Mouse (Mus musculus) neural tube, embryonic 13.5 days (tissue): ENCODE measurements at regions not wholly inside any gene's neighbourhood (a gene's known extent, or its start where the extent isn't known, plus 50 kb on each side); places are given as distances from the start of the nearest gene placed in this dataset.

Experiments used
- ATAC-seq: fragments of 200-750 bp; cut with Nextera tagmentation; 2 replicates; pipeline ENCODE4 v1.8.0; 2017; ENCODE audit warnings: low read depth, mild to moderate bottlenecking, moderate TSS enrichment, moderate library complexity
- H3K27ac ChIP-seq: fragments of 300-500 bp; sonication (generic); replicated peaks from 2 replicates; pipeline ENCODE4 v1.5.1; 2015; ENCODE audit warnings: moderate library complexity, mild to moderate bottlenecking, inconsistent platforms
- H3K27me3 ChIP-seq: fragments of 300-500 bp; sonication (generic); 2 replicates; pipeline ENCODE4 v1.6.1; 2015; ENCODE audit warnings: mild to moderate bottlenecking, inconsistent platforms
- H3K36me3 ChIP-seq: fragments of 300-500 bp; sonication (generic); 2 replicates; pipeline ENCODE4 v1.6.1; 2015; ENCODE audit warnings: mild to moderate bottlenecking, inconsistent platforms
- H3K4me1 ChIP-seq: fragments of 300-500 bp; sonication (generic); replicated peaks from 2 replicates; pipeline ENCODE4 v1.6.1; 2015; ENCODE audit warnings: inconsistent platforms
- H3K4me2 ChIP-seq: fragments of 300-500 bp; sonication (generic); 2 replicates; pipeline ENCODE4 v1.6.1; 2015; ENCODE audit warnings: inconsistent platforms, mild to moderate bottlenecking, moderate library complexity
- H3K4me3 ChIP-seq: fragments of 300-500 bp; sonication (generic); 2 replicates; pipeline ENCODE4 v1.5.1; 2015; ENCODE audit warnings: mild to moderate bottlenecking, inconsistent platforms
- H3K9ac ChIP-seq: fragments of 300-500 bp; sonication (generic); 2 replicates; pipeline ENCODE4 v1.6.1; 2015; ENCODE audit warnings: moderate library complexity, mild to moderate bottlenecking, inconsistent platforms
- H3K9me3 ChIP-seq: fragments of 300-500 bp; sonication (generic); 2 replicates; pipeline ENCODE4 v1.6.1; 2016; ENCODE audit warnings: inconsistent platforms
- WGBS: fragments of 180-500 bp; shearing (Covaris S2); methylation state at CpG from one replicate; pipeline ENCODE4 v1.1.7; 2015; 5-methylcytosine and 5-hydroxymethylcytosine counted together

DNA sequence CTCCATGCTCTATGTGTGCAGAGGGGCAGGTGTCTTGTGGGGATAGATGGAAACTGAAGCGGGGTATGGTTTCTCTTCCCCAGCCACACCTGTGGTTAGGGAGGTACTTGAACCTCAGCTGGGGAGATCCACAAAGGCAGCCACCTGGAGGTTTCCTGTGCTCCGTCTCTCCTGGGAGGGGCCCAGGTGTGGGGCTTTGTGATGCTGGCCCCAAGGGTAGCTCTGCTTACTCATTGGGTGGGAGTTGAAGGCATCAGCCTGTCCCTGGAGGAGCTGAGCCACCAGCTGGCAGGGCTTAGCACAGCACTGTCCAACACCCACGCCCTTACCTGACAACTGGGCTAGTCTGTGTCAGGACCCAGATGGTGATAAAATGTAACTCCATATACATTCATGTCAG is 81.4 kb downstream of the Lhx2 start:
- peaks cover 22% of the 10 kb centered on the region for H3K4me1 ChIP-seq
- no peak overlapping the region for H3K4me3 ChIP-seq
- no peaks in the 10 kb centered on the region for H3K9me3 ChIP-seq
- H3K27ac ChIP-seq, result no peak overlapping the region
- H3K4me2 ChIP-seq, result no peak overlapping the region
- no peaks in the 10 kb centered on the region for H3K36me3 ChIP-seq
- no peak for ATAC-seq
- H3K9ac ChIP-seq, result no peak overlapping the region
- peaks cover 3% of the 10 kb centered on the region; the same call in 1 of the 2 replicates for H3K27me3 ChIP-seq
- 57% methylated on average over 3 of the region's 3 CpGs for WGBS

DNA sequence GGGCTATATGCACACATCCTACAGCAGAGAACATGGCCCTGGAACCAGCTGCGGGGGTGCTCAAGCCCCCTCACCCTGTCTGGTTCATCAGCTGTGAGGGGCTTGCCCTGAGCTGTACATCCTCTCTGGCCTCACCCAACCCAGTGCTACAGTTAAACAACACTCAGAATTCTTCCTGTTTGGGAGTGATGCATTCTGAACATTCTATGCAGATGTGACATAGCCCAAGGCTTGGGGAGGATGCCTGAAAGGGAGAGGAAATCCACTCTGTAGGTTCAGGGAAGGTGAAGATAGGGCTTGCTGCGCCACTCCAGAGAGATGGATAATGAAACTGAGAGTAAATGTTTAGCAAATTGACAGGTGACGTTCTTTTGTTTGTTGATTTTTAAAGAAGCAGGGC is 83.3 kb downstream of the Lhx2 start:
- no peak overlapping the region for H3K27ac ChIP-seq
- H3K4me1 ChIP-seq, result peaks cover 22% of the 10 kb centered on the region
- no peak for ATAC-seq
- H3K4me3 ChIP-seq, result no peak overlapping the region
- H3K9me3 ChIP-seq, result no peaks in the 10 kb centered on the region
- H3K4me2 ChIP-seq, result no peak overlapping the region
- H3K36me3 ChIP-seq, result no peaks in the 10 kb centered on the region
- 87% methylated on average over 3 of the region's 3 CpGs for WGBS
- H3K27me3 ChIP-seq, result no peaks in the 10 kb centered on the region
- no peak overlapping the region for H3K9ac ChIP-seq

DNA sequence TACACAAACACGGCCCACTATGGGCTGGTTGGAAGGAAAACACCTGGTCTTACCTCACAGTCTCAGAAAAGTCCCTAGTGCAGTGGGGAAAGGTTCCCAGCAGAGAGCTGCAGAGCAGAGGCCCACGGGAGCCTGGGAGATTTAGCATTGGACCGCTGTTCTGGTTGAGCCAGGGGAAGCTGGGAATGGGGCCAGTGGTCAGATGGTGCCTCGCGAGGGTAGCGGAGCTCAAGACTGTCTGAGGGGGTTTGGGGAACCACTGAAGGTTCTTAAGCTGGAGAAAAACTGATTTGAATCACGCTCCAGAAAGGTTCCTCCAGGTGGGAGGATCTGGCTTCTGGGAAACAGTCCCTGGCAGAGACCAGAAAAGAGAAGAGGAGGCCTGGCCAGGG is 84.8 kb downstream of the Lhx2 start:
- Histone ChIP-seq H3K9me3 (no peaks in the 10 kb centered on the region), H3K4me1 (peaks cover 22% of the 10 kb centered on the region), H3K36me3 (no peaks in the 10 kb centered on the region), H3K4me2 (peak overlapping the region; percentile 45), H3K4me3 (no peak overlapping the region), H3K9ac (peak overlapping the region; percentile 50; the same call in 1 of the 2 replicates), H3K27ac (peak overlapping the region; percentile 56), H3K27me3 (no peaks in the 10 kb centered on the region)
- 0 out of 2 replicates have a peak, but pooled peaks have one; percentile 11 for ATAC-seq
- WGBS, result 16% methylated on average over 7 of the region's 7 CpGs

DNA sequence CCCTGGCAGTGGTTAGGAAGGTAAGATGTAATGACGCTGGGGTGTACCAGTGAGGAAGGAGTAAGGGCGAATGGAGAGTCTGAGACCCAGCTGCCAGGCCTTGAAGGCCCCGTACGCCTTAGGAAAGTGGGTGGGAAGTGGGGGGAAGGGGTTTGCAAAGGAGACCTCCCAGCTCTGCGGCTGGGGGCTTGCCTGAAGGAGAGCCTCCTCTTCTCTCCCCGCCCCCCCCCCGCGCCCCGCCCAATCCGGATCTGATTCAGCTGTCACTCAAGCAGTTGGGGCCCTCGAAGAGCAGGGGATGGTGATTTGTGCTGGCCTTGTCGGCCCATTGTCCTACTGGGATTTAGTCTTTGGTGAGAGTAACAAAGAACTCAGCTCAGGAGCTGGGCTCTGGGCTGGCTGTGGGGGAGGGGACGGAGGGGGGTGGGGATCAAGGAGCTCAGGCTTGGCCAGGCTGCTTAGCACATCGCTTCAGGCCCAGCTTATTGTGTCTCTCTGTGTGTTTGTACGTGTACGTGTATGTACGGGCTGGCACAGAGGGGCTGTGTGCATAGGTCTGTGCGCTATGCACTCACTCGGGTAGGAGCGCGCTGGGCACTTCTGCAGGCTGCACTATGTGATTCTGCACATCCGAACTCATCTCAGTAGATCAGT is 85.3 kb downstream of the Lhx2 start:
- no peaks in the 10 kb centered on the region for H3K9me3 ChIP-seq
- peak; percentile 84 for ATAC-seq
- peak overlapping the region; percentile 56 for H3K27ac ChIP-seq
- peak overlapping the region; percentile 50; the same call in 1 of the 2 replicates for H3K9ac ChIP-seq
- WGBS, result under 1% methylated on average over 20 of the region's 22 CpGs
- H3K36me3 ChIP-seq, result no peaks in the 10 kb centered on the region
- peaks cover 22% of the 10 kb centered on the region for H3K4me1 ChIP-seq
- peak overlapping the region; percentile 15; the same call in 1 of the 2 replicates for H3K4me3 ChIP-seq
- no peaks in the 10 kb centered on the region for H3K27me3 ChIP-seq
- H3K4me2 ChIP-seq, result peak overlapping the region; percentile 45

DNA sequence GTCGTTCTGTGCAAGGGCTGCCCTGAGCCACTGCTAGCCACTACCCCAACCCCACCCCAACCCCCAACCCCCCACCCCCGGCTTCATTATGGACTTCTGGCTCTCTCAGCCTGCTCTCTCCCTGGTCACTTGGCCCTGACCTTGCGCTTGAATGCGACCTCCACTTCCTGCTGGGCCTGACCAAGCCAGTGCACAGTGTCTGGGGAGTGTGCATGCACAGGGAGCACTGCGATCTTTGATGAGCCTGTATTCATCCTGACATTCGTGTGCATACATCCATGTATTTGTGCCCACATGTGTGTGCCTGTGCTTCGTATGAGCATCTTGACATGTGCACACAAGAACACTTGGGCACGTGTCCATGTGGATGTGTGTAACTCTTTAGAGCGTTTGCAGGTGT is 85.9 kb downstream of the Lhx2 start:
- peaks cover 22% of the 10 kb centered on the region for H3K4me1 ChIP-seq
- peak overlapping the region; percentile 50; the same call in 1 of the 2 replicates for H3K9ac ChIP-seq
- ATAC-seq, result peak; percentile 25; the same call in 1 of the 2 replicates
- H3K4me2 ChIP-seq, result peak overlapping the region; percentile 45
- 19% methylated on average over 9 of the region's 9 CpGs for WGBS
- no peaks in the 10 kb centered on the region for H3K27me3 ChIP-seq
- no peaks in the 10 kb centered on the region for H3K9me3 ChIP-seq
- H3K27ac ChIP-seq, result peak overlapping the region; percentile 56
- H3K36me3 ChIP-seq, result no peaks in the 10 kb centered on the region
- no peak overlapping the region for H3K4me3 ChIP-seq

DNA sequence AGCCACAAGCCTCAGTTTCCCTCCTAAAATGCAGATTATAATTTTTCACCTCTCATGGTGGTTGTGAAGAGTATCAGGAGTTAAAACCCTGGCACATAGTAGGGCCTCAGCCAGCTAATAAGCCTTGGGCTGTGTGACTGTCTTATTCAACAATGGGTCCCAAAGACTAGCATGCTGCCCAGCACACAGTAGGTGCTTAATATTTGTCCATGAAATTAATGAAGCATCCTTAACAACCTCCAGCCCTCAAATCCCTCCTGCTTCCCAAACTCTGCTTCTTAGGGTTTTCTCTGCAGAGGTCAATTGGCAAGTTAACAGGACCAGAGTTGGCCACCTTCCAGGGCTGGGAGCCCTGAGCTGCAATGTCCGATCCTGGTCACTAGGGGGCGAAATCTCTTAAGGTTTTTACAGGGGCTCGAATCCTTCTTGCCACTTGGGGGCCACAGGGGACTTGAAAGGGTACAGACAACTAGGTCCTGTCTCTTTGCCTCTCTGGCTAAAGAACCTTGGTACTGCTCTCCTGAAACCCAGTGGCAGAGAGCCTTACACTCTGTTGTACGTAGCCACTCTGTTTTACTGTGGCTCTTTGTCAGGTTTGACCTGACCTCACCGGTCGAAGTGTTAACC is 81.6 kb upstream of the Nek6 start:
- no peaks in the 10 kb centered on the region for H3K36me3 ChIP-seq
- H3K9ac ChIP-seq, result no peak overlapping the region
- no peak overlapping the region for H3K4me2 ChIP-seq
- no peaks in the 10 kb centered on the region for H3K9me3 ChIP-seq
- ATAC-seq, result no peak
- H3K4me3 ChIP-seq, result no peak overlapping the region
- H3K27me3 ChIP-seq, result no peaks in the 10 kb centered on the region; the same call in 1 of the 2 replicates
- H3K27ac ChIP-seq, result no peak overlapping the region
- H3K4me1 ChIP-seq, result peaks cover 5% of the 10 kb centered on the region
- WGBS, result 38% methylated on average over 6 of the region's 6 CpGs

DNA sequence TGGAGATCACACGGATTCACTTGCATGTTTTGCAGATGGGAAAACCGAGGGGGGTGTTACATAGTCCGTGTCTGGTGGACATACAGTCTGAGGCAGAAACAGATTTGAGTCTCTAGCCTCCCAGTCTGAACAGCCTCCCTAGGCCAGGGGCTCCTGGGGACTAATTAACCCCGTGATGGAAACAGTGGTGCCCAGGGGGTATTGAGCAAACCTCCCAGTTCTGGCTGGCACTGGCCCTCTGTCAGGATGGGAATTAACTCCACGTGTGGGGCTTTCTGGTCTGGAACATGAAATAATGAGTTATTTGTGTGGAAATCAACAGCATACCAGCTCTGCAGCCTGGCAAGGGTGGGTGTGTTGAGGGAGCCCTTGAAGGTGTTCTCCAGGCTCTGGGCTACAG is 79.9 kb upstream of the Nek6 start:
- Histone ChIP-seq H3K27me3 (no peaks in the 10 kb centered on the region; the same call in 1 of the 2 replicates), H3K4me1 (no peaks in the 10 kb centered on the region), H3K9me3 (no peaks in the 10 kb centered on the region), H3K27ac (no peak overlapping the region), H3K4me2 (no peak overlapping the region), H3K4me3 (no peak overlapping the region), H3K9ac (no peak overlapping the region), H3K36me3 (no peaks in the 10 kb centered on the region)
- WGBS, result 57% methylated on average over 5 of the region's 5 CpGs
- no peak for ATAC-seq

DNA sequence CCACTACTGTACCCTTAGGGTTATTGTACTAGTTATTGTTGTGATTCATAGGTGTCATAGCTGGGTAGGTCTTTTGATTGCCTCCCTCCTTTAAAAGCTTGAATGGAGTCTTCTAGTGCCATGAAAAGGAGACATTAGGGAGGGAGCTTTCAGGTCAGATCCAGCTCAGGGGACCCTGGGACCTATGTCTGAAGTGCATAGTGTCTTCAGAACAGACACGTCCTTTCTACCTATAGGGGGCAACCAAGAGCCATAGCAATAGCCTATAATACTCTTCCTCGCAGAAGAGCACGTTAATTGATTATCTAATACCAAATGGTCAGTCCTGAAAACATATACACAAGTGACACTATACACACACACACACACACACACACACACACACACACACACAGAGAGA is 77.7 kb upstream of the Nek6 start:
- H3K4me3 ChIP-seq, result no peak overlapping the region
- no peaks in the 10 kb centered on the region; the same call in 1 of the 2 replicates for H3K27me3 ChIP-seq
- no peak overlapping the region for H3K27ac ChIP-seq
- WGBS, result 18% methylated on average over 3 of the region's 3 CpGs
- H3K9me3 ChIP-seq, result no peaks in the 10 kb centered on the region
- H3K4me1 ChIP-seq, result no peaks in the 10 kb centered on the region
- H3K36me3 ChIP-seq, result no peaks in the 10 kb centered on the region
- H3K4me2 ChIP-seq, result no peak overlapping the region
- no peak for ATAC-seq
- H3K9ac ChIP-seq, result no peak overlapping the region

DNA sequence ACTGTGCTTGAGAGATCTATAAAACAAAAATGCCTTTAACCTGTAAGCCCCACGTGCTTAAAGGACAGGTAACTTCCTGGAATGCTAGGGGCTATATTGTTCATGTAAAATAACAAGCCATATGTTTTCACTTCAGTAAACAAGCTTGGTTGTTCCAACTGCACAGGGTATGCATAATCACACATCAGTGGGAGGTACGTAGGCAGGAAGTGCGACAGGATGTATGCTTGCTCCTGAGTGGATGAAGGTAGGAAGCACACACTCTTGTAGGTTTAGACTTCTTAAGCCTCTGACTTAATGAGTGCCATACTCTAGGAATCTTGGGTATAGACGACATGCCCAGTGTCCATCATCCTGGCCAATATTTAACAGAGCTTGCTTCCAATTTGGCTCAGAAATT is 74.7 kb upstream of the Nek6 start:
- H3K4me1 ChIP-seq, result no peaks in the 10 kb centered on the region
- ATAC-seq, result no peak
- no peak overlapping the region for H3K9ac ChIP-seq
- no peak overlapping the region for H3K4me2 ChIP-seq
- no peak overlapping the region for H3K27ac ChIP-seq
- no peaks in the 10 kb centered on the region; the same call in 1 of the 2 replicates for H3K27me3 ChIP-seq
- no peaks in the 10 kb centered on the region for H3K36me3 ChIP-seq
- WGBS, result 83% methylated on average over 4 of the region's 4 CpGs
- no peak overlapping the region for H3K4me3 ChIP-seq
- H3K9me3 ChIP-seq, result no peaks in the 10 kb centered on the region

DNA sequence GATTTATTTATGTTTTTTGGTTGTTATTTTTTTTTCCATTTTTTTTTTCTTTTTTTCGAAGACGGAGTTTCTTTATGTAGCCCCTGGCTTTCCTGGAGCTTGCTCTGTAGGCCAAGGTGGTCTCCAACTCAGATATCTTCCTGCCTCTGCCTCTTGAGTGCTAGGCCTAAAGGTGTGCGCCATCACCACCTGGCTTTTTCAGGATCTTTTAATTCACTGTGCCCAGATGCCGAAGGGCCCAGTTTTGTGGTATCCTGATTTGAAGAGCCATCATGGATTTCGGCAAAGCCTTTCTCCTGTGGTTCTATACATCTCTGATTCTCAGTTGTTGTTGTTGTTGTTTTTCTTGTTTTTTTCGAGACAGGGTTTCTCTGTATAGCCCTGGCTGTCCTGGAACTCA is 72.3 kb upstream of the Nek6 start:
- H3K27ac ChIP-seq, result no peak overlapping the region
- no peaks in the 10 kb centered on the region for H3K27me3 ChIP-seq
- H3K9ac ChIP-seq, result no peak overlapping the region
- ATAC-seq, result no peak
- no peaks in the 10 kb centered on the region for H3K4me1 ChIP-seq
- H3K36me3 ChIP-seq, result no peaks in the 10 kb centered on the region
- H3K9me3 ChIP-seq, result no peaks in the 10 kb centered on the region
- H3K4me2 ChIP-seq, result no peak overlapping the region
- WGBS, result 88% methylated on average over 6 of the region's 6 CpGs
- no peak overlapping the region for H3K4me3 ChIP-seq

DNA sequence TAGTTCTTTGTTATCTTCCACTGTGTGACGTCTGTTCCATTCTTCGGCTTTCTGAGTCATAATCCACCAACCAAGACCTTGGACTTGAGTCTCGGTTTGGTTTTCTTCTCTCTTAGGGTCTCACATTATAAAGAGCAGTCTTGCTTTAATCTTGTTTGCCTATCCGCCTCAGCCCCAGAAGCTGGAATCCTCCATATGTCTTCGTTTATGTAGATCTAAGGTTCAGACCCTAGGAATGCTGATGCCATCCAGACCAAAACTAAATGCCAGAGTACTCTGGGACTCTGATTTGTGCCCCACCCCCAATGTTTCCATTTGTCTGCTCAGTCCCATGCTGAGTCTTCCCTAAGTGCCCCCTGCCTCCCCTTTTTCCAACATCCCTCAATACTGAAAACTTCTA is 71.5 kb upstream of the Nek6 start:
- no peaks in the 10 kb centered on the region for H3K27me3 ChIP-seq
- H3K4me1 ChIP-seq, result no peaks in the 10 kb centered on the region
- 87% methylated on average over 5 of the region's 5 CpGs for WGBS
- no peak overlapping the region for H3K9ac ChIP-seq
- no peak overlapping the region for H3K4me2 ChIP-seq
- H3K36me3 ChIP-seq, result no peaks in the 10 kb centered on the region
- H3K9me3 ChIP-seq, result no peaks in the 10 kb centered on the region
- ATAC-seq, result no peak
- H3K4me3 ChIP-seq, result no peak overlapping the region
- no peak overlapping the region for H3K27ac ChIP-seq

DNA sequence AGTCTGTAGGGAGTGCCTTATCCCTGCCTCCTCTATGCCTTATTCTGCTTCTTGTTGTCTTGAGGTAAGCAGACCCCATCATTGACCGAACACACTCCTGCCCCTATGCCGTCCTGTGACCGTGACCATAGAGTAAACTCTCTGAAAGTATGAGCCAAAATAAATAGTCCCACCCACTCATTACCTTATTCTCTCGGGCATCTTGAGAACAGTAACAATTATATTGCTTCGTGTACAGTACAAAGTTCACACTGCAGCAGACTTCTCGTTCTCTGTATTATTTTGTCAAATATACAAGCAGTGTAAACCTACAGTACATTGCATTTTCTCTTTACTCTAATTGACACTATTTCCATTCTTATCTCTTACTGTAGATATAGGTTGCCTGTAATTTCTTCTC is 62.4 kb upstream of the Nek6 start:
- H3K27me3 ChIP-seq, result no peaks in the 10 kb centered on the region
- 90% methylated on average over 6 of the region's 6 CpGs for WGBS
- H3K9me3 ChIP-seq, result no peaks in the 10 kb centered on the region

DNA sequence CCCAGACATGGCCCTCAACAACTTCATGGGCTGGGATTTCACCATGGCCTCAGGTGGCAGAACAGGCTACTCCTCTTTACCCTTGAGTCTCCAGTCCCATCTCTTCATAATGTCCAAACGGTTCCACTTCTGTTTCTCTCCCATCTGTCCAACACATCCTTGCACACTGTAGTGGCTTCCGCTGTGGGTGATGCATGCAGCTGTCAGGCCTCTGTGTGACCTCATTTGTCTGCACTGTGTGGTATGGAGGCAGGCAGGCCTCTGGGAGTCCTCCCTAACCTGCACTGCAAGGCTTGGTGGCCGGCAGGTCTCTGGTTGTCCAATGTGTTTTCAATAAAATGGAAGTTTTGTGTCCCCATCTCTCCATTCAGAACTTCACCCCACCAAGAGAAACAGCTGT is 54.9 kb upstream of the Nek6 start:
- Histone ChIP-seq H3K27ac (no peak overlapping the region), H3K4me1 (peaks cover 15% of the 10 kb centered on the region)
- 88% methylated on average over 3 of the region's 3 CpGs for WGBS

More for the DNA sequence above, 62.4 kb upstream of the Nek6 start:
- H3K36me3 ChIP-seq, result no peaks in the 10 kb centered on the region
- no peak overlapping the region for H3K4me2 ChIP-seq
- no peak overlapping the region for H3K27ac ChIP-seq
- H3K4me3 ChIP-seq, result no peak overlapping the region
- H3K9ac ChIP-seq, result no peak overlapping the region
- ATAC-seq, result no peak
- no peaks in the 10 kb centered on the region for H3K4me1 ChIP-seq

More for the DNA sequence above, 54.9 kb upstream of the Nek6 start:
- no peak for ATAC-seq
- Histone ChIP-seq H3K4me3 (no peak overlapping the region), H3K27me3 (no peaks in the 10 kb centered on the region), H3K9ac (no peak overlapping the region), H3K9me3 (no peaks in the 10 kb centered on the region), H3K4me2 (no peak overlapping the region), H3K36me3 (no peaks in the 10 kb centered on the region)
